Mouse (Mus musculus) v-Abl transformed pro-B cells (cell line): Measurements from ENCODE around the gene Cope.

Experiments used
- in situ Hi-C, 2 experiments: fragments of 400-800 bp; cut with MboI; formaldehyde crosslinking; loops; one replicate each; pipeline ENCODE4 v1.15.1; 2025; ENCODE audit not compliant: unreplicated experiment in 2 of 2

Gene Cope

DNA sequence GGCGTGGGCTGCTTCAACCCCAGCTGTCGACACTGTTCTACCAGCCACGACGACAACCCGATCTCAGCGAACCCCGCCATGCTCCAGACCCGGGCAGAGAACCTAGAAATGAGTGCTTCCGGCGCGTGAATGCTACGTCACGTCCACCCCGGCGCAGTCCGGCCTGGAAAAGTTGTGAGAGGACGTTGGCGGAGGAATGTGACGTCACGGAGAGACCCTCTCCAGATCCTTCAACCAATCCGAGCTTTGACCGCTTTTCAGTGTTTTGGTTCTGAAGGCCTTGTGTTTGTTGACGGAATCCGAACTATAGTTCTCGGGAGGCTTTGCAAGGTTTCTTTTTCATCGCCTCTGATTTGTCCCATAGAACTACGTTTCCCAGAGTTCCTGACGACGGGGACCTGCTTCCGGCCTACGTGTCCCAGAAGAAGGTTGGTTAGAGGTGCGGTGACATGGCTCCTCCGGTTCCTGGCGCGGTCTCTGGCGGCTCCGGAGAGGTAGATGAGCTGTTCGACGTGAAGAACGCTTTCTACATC, at the start of gene Cope, which contains the start of gene Ddx49:
Gene Cope, plus strand, starts transcription at position 161 of the 533 bp plus-strand sequence.
Gene Ddx49, minus strand, starts transcription at position 132 of the 533 bp plus-strand sequence.
- in situ Hi-C loops = no loop called here

DNA sequence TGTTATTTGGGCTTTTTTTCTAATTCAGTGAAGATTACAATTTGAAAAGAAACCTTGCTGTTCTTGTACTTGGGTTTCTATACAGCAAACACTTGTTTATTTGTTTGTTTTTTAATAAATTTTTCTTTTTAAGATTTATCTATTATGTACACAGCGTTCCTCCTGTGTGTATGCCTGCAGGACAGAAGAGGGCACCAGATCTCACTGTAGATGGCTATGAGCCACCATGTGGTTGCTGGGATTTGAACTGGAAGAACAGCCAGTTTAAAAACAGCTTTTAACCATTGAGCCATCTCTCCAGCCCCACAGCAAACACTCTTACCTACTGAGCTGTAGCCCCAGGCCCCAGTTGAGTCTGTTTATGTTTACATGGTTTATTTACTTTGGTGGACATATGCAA, 47.7 kb upstream of the Cope start:
- in situ Hi-C loops = no loop called here

DNA sequence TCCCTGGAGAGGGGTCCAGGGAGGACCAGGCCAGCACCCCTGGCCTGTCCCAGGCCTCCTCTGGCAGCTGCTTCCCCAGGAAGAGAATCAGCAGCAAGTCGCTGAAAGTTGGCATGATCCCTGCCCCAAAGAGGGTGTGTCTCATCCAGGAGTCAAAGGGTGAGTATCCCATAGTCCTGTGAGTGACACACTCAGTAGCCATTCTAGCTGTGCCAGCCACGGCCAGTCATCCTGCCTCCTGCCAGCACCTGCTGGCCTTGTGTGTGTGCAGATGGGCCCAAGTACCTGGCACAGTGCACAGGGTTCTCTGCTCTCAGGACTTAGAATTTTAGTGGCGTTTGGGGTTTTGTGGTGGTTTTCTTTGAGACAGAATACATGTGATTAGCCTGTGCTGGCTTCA, 44.9 kb upstream of the Cope start:
- in situ Hi-C loops = no loop called here

DNA sequence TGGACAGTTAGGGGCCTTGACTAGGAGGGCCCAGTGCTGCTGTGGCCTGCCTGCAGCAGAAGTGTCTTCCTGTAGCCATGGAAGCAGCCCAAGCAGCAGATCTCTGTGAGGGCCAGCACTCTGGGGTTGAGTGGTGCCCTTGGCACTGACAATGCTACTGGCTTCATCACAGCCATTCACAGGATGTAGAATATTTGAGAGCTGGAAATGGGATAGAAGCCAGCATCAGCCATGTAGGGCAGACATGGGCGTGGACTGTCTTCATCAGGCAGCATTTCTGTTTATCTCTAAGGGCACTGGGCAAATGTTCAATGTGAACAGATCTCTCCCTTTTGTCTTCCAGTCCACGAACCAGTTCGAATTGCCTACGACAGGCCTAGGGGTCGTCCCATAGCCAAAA, 43.7 kb upstream of the Cope start:
- in situ Hi-C loops = no loop called here

GRCm38 (mm10) chr8:70259043-70259442, 43.3 kb upstream of the Cope start:
- in situ Hi-C loops = no loop called here

DNA sequence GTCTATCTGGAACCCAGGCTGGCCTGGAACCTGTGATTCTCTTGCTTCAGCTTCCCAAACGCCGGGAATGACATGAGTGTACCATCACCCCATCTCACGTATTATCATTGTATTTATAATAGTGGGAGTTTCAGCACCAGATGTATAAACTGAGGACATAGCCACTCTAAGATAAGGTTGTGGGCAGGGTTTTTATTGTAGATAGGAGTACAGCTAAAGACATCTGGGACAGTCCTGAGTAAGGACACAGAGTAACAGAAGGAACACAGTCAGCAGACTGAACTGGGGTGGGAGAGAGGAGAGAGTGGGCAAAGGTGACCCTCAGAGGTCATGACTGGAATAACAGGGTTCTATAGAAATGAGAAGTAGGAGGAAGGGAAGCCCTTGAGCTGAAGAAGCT, 34.6 kb upstream of the Cope start:
- in situ Hi-C loops = no loop called here

GRCm38 (mm10) chr8:70268311-70268710, 34.0 kb upstream of the Cope start:
- in situ Hi-C loops = no loop called here

GRCm38 (mm10) chr8:70268799-70269565, 33.3 kb upstream of the Cope start:
- in situ Hi-C loops = no loop called here

GRCm38 (mm10) chr8:70272949-70273348, 29.4 kb upstream of the Cope start:
- in situ Hi-C loops = no loop called here

- in situ Hi-C loops = no loop called here
These were observed 28.0 kb upstream of the Cope start for GRCm38 (mm10) chr8:70274350-70274749.

DNA sequence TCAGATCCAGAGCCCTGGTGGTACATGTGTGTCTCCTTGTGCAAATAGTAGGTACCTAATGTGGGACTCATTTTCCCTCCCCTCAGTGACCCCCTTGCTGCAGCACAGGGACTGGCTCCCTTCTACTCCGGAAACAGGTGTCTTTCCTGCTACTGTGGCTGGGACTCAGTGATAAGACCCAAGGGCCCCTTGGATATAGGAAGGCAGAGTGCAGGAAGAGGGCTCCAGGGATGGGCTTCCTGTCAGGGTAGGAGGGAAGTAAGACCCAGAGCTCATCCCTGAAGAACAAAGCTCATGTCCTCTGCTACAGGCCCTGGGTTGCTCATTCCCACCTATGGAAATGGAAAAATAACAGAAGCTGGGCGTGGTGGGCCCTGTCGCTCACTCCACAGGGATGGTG, 25.8 kb upstream of the Cope start:
- in situ Hi-C loops = no loop called here

DNA sequence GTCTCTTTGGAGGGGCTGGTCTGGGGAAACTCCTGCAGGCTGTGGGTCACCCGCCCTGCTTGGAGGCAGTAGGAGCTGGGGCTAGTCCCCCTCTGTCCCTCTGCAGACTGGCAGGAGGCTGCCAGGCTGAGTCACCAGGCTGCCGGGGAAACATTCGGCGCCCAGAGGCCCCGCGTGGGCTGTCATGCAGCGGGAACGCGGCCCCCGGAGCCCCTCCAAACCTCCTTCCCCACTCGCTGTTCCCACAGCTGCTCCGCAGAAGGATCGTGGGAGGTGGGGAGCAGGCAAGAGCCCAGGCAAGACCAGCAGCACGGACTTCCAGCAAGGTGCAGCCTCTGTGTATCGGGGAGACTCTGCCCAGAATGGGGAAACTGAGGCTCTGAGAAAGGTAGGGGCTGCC, 24.1 kb upstream of the Cope start:
- in situ Hi-C loops = no loop called here

DNA sequence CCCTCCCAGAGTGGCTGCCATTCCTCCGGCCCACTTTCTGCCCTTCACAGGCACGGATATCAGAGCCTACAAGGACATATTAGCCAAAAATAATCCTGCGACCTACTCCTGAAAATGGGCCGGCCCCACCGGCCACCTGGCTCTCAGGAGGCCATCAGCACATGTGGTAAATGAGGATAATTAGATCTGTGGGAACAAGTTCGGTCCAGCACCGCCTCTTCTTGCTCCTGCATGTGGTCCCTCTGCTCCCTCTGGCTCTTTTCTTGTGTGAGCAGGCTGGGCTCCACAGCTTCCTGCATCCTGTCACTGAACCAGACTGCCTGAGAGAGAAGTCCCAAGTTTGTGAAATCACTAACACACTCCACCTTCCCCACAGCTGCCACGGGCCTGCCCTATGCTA, 23.1 kb upstream of the Cope start:
- in situ Hi-C loops = no loop called here

DNA sequence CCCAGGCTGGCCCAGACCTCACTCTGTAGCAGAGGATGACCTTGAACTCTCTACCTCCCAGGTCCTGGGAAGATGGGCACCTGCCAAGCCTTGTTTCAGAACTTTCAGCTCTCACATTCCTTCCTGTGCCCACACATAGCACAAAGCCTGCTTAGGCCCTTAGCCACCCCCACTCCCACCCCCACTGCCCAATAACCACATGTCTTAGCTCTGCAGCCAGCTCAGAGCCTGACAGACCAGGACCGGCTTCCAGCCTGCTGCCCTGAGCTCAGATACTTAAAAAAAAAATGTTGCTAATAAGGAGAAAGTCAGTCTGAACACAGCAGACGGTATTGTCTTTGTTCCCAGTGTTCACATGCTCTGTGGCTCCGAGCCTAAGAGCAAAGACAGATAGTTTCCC, 21.3 kb upstream of the Cope start:
- in situ Hi-C loops = no loop called here

GRCm38 (mm10) chr8:70282603-70283135, 19.6 kb upstream of the Cope start, which contains the start of gene Homer3:
TSS of gene Homer3 (plus strand) at chr8:70282827.
- in situ Hi-C loops = no loop called here

DNA sequence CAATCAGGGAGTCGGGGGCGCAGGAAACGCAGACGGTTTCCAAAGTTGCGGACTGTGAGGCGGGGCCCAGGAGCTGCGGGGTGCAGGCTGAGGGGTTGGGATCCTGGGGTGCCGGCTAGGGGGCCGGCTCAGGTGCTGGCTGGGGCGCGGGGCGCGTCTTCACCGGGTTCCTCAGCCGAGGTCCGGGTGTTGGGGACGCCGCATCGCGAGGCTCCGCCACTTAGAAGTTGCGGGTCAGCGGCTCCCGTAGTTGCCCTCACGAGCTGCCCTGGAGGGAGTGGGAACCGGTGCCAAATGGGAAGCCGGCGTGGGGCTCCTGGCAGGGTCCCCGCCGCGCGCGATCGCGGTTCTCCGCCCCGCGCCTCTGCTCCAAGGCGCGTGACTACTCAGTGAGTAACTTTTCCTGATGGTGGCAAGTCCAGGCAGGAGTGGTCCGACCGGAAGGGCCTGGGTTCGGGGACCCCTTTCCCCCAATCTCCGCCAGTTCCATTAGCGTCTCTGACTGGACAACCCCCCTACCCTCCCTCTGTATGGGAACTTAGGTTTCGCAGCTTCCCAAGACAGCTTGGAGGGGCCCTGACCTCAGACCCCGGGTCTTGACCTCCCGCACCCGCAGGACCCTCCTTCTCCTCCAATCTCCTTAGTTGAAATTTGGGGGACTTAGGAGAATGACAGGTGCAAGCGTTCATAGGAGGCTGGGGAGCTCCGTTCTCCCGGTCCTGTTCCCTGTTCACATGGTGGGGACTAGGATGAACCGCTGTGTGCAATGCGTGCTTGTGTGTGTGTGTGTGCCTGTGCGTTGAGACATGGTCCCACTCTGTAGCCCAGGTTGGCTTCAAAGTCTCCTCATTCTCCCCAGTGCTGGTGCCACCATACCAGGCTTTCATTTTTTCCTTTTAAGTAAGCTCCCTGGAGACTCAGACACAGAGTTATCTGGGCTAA, 18.9 kb upstream of the Cope start:
- in situ Hi-C loops = no loop called here

DNA sequence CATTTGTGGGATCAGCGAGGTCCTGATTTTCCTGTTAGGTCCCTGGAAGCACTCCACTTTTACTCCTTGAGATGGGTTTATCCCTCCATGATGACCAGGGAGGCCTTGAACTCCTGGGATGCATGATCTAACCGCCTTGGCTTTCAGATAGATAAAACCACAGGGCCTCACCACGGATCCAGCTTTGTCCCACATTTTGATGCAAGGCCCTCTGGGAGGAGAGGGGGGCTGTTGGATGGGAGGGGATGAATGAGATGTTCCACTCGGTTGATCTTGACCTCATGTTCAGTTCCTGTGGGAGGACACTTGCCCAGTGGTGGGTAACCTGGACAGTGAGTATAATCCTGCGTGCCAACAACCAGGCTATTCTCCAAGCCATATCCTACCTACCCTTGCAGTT, 17.9 kb upstream of the Cope start:
- in situ Hi-C loops = no loop called here

DNA sequence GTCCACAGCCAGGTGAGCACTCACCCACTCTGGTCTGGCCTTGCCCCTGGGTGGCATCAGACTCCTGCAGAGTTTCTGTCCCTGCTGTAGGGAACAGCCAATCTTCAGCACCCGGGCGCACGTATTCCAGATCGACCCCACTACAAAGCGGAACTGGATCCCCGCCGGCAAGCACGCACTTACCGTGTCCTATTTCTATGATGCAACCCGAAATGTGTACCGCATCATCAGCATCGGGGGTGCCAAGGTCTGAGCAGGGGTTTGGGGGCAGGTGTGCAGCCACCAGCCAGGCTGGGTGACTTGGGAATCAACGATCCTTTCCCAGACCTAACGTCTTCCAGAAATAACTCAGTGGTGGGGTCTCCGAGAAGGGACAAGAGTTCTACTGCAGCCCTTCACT, 17.0 kb upstream of the Cope start:
- in situ Hi-C loops = no loop called here

DNA sequence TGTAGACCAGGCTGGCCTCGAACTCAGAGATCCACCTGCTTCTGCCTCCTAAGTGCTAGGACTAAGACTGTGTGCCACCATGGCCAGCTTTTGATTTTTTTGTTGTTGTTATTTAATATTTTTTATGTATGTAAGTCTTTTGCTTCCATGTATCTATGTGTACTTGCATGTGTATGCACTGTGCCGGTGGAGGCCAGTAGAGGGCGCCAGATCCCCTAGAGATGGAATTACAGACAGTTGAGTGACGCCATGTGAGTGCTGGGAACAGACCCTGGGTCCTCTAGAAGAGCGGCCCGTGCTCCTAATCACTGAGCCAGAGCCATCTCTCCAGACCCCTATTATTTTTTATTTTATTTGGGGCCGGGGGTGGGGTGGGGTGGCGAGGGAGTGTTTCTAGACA, 15.6 kb upstream of the Cope start:
- in situ Hi-C loops = no loop called here

DNA sequence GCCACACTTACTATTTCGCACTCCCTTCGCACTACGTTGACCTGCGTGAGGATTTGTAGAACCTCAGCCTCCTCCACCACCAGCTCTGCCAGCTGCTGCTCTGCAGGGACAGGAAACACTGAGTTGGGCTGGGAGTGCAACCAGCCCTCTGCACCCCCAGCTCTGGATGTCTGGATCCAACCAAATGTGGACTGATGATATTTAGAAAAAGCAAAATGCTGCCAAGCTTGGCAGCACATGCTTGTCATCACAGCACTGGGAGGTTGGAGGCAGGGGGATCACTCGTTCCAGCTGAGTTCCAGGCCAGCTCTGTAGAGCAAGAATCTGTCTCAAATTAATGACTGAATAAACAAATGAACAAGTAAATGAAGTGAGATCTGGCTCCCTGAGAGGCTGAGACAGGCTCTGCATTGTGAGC, 8.3 kb upstream of the Cope start:
- in situ Hi-C loops = no loop called here

DNA sequence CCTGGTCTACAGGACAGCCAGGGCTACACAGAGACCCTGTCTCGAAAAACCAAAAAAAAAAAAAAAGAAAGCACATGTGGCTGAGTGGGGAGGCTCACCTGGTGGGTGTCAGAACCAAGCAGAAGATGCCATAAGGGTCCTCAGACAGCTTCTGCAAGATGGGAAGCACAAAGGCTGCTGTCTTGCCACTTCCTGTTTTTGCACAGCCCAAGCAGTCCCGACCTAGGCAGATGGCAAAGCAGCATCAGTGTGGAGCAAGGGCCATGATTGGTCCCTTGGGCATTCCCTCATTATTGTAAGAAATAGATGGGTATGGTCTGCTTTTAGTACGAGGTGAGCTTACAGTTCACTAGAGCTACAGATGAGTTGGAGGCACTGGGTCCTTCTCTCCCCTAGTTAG, 1.4 kb upstream of the Cope start:
- in situ Hi-C loops = no loop called here
